Mouse (Mus musculus): Measurements from ENCODE around the gene F3.

- TF ChIP-seq EP300 (IDR thresholded peaks at IDR 0.05) = no peak
- no peak for TF ChIP-seq CTCF (IDR thresholded peaks at IDR 0.05)
Measured at GRCm38 (mm10) chr3:121680187-121680586, 43.1 kb upstream of the F3 start.

All from lung, postnatal 0 days (tissue).